Mouse (Mus musculus) kidney, embryonic 14.5 days (tissue): ENCODE measurements at regions not wholly inside any gene's neighbourhood (a gene's known extent, or its start where the extent isn't known, plus 50 kb on each side); places are given as distances from the start of the nearest gene placed in this dataset.

Source experiments
- ATAC-seq: fragments of 200-750 bp; cut with Nextera tagmentation; 2 replicates; pipeline ENCODE4 v1.8.0; 2017; ENCODE audit warnings: moderate number of reproducible peaks, mild to moderate bottlenecking, moderate TSS enrichment, moderate library complexity; ENCODE audit not compliant: low FRiP score, low TSS enrichment
- H3K27ac ChIP-seq: fragments of 300-500 bp; sonication (generic); 2 replicates; pipeline ENCODE4 v1.5.1; 2014; ENCODE audit warnings: low read depth, mild to moderate bottlenecking, low read length, moderate library complexity, mixed read lengths
- H3K27me3 ChIP-seq: fragments of 300-500 bp; sonication (generic); 2 replicates; pipeline ENCODE4 v1.6.1; 2014; ENCODE audit warnings: mild to moderate bottlenecking, low read length; ENCODE audit not compliant: control insufficient read depth, insufficient read depth
- H3K36me3 ChIP-seq: fragments of 300-500 bp; sonication (generic); 2 replicates; pipeline ENCODE4 v1.6.1; 2014; ENCODE audit warnings: low read length, mixed read lengths; ENCODE audit not compliant: control insufficient read depth, insufficient read depth
- H3K4me1 ChIP-seq: fragments of 300-500 bp; sonication (generic); 2 replicates; pipeline ENCODE4 v1.6.1; 2014; ENCODE audit warnings: low read length, mixed read lengths; ENCODE audit not compliant: control insufficient read depth, insufficient read depth
- H3K4me2 ChIP-seq: fragments of 300-500 bp; sonication (generic); replicated peaks from 2 replicates; pipeline ENCODE4 v1.6.1; 2014; ENCODE audit warnings: low read depth, mild to moderate bottlenecking, low read length
- H3K4me3 ChIP-seq: fragments of 300-500 bp; sonication (generic); 2 replicates; pipeline ENCODE4 v1.5.1; 2014; ENCODE audit warnings: mild to moderate bottlenecking, low read length
- H3K9ac ChIP-seq: fragments of 300-500 bp; sonication (generic); 2 replicates; pipeline ENCODE4 v1.6.1; 2014; ENCODE audit warnings: low read depth, mild to moderate bottlenecking, low read length, moderate library complexity
- H3K9me3 ChIP-seq: fragments of 300-500 bp; sonication (generic); 2 replicates; pipeline ENCODE4 v1.6.1; 2016; ENCODE audit warnings: low read length; ENCODE audit not compliant: control insufficient read depth
- WGBS: fragments of 180-500 bp; shearing (Covaris S2); extraction: QIAGEN DNeasy Blood & Tissue Kit; methylation state at CpG from one replicate; pipeline ENCODE4 v1.1.7; 2014; 5-methylcytosine and 5-hydroxymethylcytosine counted together

GRCm38 (mm10) chr11:51911481-51911880 lies 54.0 kb upstream of the Jade2 start:
- Histone ChIP-seq H3K36me3 (no peaks in the 10 kb centered on the region), H3K4me1 (peaks cover 7% of the 10 kb centered on the region; the same call in 1 of the 2 replicates), H3K27ac (no peak overlapping the region), H3K4me2 (no peak overlapping the region), H3K9me3 (no peaks in the 10 kb centered on the region), H3K27me3 (no peaks in the 10 kb centered on the region), H3K4me3 (no peak overlapping the region), H3K9ac (no peak overlapping the region)
- no peak for ATAC-seq
- 54% methylated on average over 3 of the region's 3 CpGs for WGBS

- peak overlapping the region; percentile 65 for H3K4me2 ChIP-seq
- H3K4me1 ChIP-seq, result peaks cover 10% of the 10 kb centered on the region; the same call in 1 of the 2 replicates
- H3K36me3 ChIP-seq, result no peaks in the 10 kb centered on the region
- H3K27me3 ChIP-seq, result no peaks in the 10 kb centered on the region
- 17% methylated on average over 8 of the region's 8 CpGs for WGBS
- peak; percentile 44 for ATAC-seq
- H3K9ac ChIP-seq, result peak overlapping the region; percentile 37; the same call in 1 of the 2 replicates
- no peaks in the 10 kb centered on the region for H3K9me3 ChIP-seq
- H3K4me3 ChIP-seq, result peak overlapping the region; percentile 32; the same call in 1 of the 2 replicates
- H3K27ac ChIP-seq, result no peak overlapping the region
Observed at GRCm38 (mm10) chr11:51915656-51916032, 51.8 kb upstream of the Cdkn2aipnl start.

- Histone ChIP-seq H3K27me3 (no peaks in the 10 kb centered on the region), H3K4me3 (peak overlapping the region; percentile 32), H3K27ac (peak overlapping the region; percentile 82; the same call in 1 of the 2 replicates), H3K36me3 (no peaks in the 10 kb centered on the region), H3K4me2 (peak overlapping the region; percentile 65), H3K9ac (peak overlapping the region; percentile 37), H3K9me3 (no peaks in the 10 kb centered on the region), H3K4me1 (peaks cover 10% of the 10 kb centered on the region; the same call in 1 of the 2 replicates)
- ATAC-seq, result peak; percentile 71
- under 1% methylated on average over 29 of the region's 29 CpGs for WGBS
Observed at GRCm38 (mm10) chr11:51916033-51916929, 51.2 kb upstream of the Cdkn2aipnl start.
